Mouse (Mus musculus) ES-Bruce4 (cell line): Measurements from ENCODE around the gene Pla2g5.

Experiments
- CTCF ChIP-seq: IDR thresholded peaks from one replicate; pipeline ENCODE4 v1.8.1; 2011; ENCODE audit warnings: low read depth, low read length
- POLR2A ChIP-seq: IDR thresholded peaks from one replicate; pipeline ENCODE4 v1.8.1; 2011; ENCODE audit warnings: low read length; ENCODE audit not compliant: insufficient read depth

GRCm38 (mm10) chr4:138852961-138853360 is 10.3 kb downstream of the Pla2g5 start:
- TF ChIP-seq CTCF: no peak
- TF ChIP-seq POLR2A: no peak
